ENCODE assay signal across 8 mouse cellular contexts in genomic region chr6:47942461-47942860, GRCm38 (mm10). TPM values are rescaled to one million over a fixed set of nuclear protein-coding genes. Genes with fewer than 3 reads are reported as not detected.
DNase-seq lines count a peak whose midpoint lies in the region; ATAC-seq and TF ChIP-seq lines count a peak whose summit lies in the region.

No protein-coding gene starts in this region.

- intact Hi-C loops in gastrocnemius, adult 2 months (cut with DNase I): no loop called here

- H3K9ac ChIP-seq in liver, embryonic 16.5 days (ENCODE audit: low read depth, low read length): peak overlapping the region; percentile 73

- peaks cover 20% of the 10 kb centered on the region for H3K36me3 ChIP-seq in hindbrain, embryonic 10.5 days
- peaks cover 3% of the 10 kb centered on the region; the same call in 1 of the 2 replicates for H3K36me3 ChIP-seq in liver, embryonic 16.5 days (ENCODE audit: control insufficient read depth, insufficient read depth)

- ATAC-seq in liver, embryonic 16.5 days (ENCODE audit: low read depth): 0 out of 2 replicates have a peak, but pooled peaks have one; percentile 5

- DNase-seq in gastrocnemius, adult 2 months: no peak
- no peak for DNase-seq in gastrocnemius, postnatal 10 days
- peak; percentile 52 for DNase-seq in ES-CJ7 (ENCODE audit: low read depth, low spot score)
- DNase-seq in hindbrain, embryonic 10.5 days (ENCODE audit: low spot score): peak; percentile 11
- DNase-seq in layer of hippocampus, postnatal 14 days (ENCODE audit: low spot score in 2 of 2): no peak
- no peak for DNase-seq in ovary, adult 18-20 months (ENCODE audit: low spot score)
- no peak for DNase-seq in B cell, adult 2 months

- 50% methylated on average over 12 of the region's 12 CpGs for WGBS in hindbrain, embryonic 10.5 days
- 44% methylated on average over 12 of the region's 12 CpGs for WGBS in liver, embryonic 16.5 days (ENCODE audit: insufficient replicate concordance)

- peaks cover 16% of the 10 kb centered on the region for H3K4me1 ChIP-seq in hindbrain, embryonic 10.5 days (replicated peaks)
- peaks cover 14% of the 10 kb centered on the region for H3K4me1 ChIP-seq in liver, embryonic 16.5 days (ENCODE audit: control insufficient read depth, low read depth, low read length)

- H3K27ac ChIP-seq in gastrocnemius, adult 2 months: peak overlapping the region; percentile 75
- peak overlapping the region; percentile 91; the same call in 1 of the 2 replicates for H3K27ac ChIP-seq in hindbrain, embryonic 10.5 days
- H3K27ac ChIP-seq in liver, embryonic 16.5 days (ENCODE audit: low read length): no peak overlapping the region

- no peaks in the 10 kb centered on the region; the same call in 1 of the 2 replicates for H3K27me3 ChIP-seq in hindbrain, embryonic 10.5 days (ENCODE audit: insufficient read depth, poor library complexity, severe bottlenecking)
- H3K27me3 ChIP-seq in liver, embryonic 16.5 days (ENCODE audit: control insufficient read depth, insufficient read depth, low read depth, low read length): no peaks in the 10 kb centered on the region

- no peak for TF ChIP-seq CTCF in gastrocnemius, adult 2 months (IDR thresholded peaks at IDR 0.05)

- peak overlapping the region; percentile 71 for H3K4me3 ChIP-seq in gastrocnemius, adult 2 months
- H3K4me3 ChIP-seq in hindbrain, embryonic 10.5 days: peak overlapping the region; percentile 58
- peak overlapping the region; percentile 68 for H3K4me3 ChIP-seq in liver, embryonic 16.5 days (ENCODE audit: low read depth, low read length)

- H3K4me2 ChIP-seq in liver, embryonic 16.5 days (ENCODE audit: low read depth, low read length): peak overlapping the region; percentile 91

- H3K9me3 ChIP-seq in hindbrain, embryonic 10.5 days: peaks cover 3% of the 10 kb centered on the region; the same call in 1 of the 2 replicates
- no peaks in the 10 kb centered on the region for H3K9me3 ChIP-seq in liver, embryonic 16.5 days (replicated peaks; ENCODE audit: control insufficient read depth, low read length)

RNA-seq across cellular contexts. Expression of gene Zfp956, which starts 10.7 kb away (rescaled TPM):
- 1 to 10 TPM; 5.2 to 7.6 TPM for total RNA-seq in gastrocnemius, adult 2 months (2021)
- total RNA-seq in gastrocnemius, postnatal 10 days (2021): 1 to 10 TPM; 4.3 to 6.0 TPM
- 7.5 and 8.5 TPM in 2 replicates for polyA plus RNA-seq in hindbrain, embryonic 10.5 days (2016; fragmentation: Nextera tagmentation; extraction: Ambion mirVana)
- 1.9 and 2.2 TPM in 2 replicates for polyA plus RNA-seq in liver, embryonic 16.5 days (2015; fragmentation: Nextera tagmentation; extraction: Ambion mirVana)
- 10 to 100 TPM; 21.1 to 23.0 TPM for total RNA-seq in layer of hippocampus, postnatal 14 days (2021)

RNA-seq across cellular contexts. Expression of gene Zfp212, which starts 22.2 kb away (rescaled TPM):
- 1 to 10 TPM; 7.8 to 10.0 TPM for total RNA-seq in gastrocnemius, adult 2 months (2021)
- total RNA-seq in gastrocnemius, postnatal 10 days (2021): 10 to 100 TPM in 1 of 2 experiments, 1 to 10 TPM in 1; 9.8 to 12.7 TPM
- polyA plus RNA-seq in hindbrain, embryonic 10.5 days (2016; fragmentation: Nextera tagmentation; extraction: Ambion mirVana): 17.4 and 21.4 TPM in 2 replicates
- polyA plus RNA-seq in liver, embryonic 16.5 days (2015; fragmentation: Nextera tagmentation; extraction: Ambion mirVana): 5.6 and 6.0 TPM in 2 replicates
- total RNA-seq in layer of hippocampus, postnatal 14 days (2021): 10 to 100 TPM; 15.5 to 17.1 TPM

Comparison
In these comparisons a context has a peak if more than half of its experiments do, and no peak if none do; other contexts are left out.
1. DNase-seq: peak in ES-CJ7 (single experiment) and hindbrain, embryonic 10.5 days (single experiment); none in gastrocnemius, adult 2 months (single experiment), gastrocnemius, postnatal 10 days (single experiment), layer of hippocampus, postnatal 14 days (0 of 2), ovary, adult 18-20 months (single experiment) and B cell, adult 2 months (0 of 2).
2. Peak in every context shown above with its lines, with median percentiles within 50 percentile points of each other: H3K4me3 ChIP-seq.